Mouse (Mus musculus) ES-E14 (cell line): ENCODE measurements around the gene Aunip.

Source experiments
- CHD2 ChIP-seq: IDR thresholded peaks from 2 replicates; pipeline ENCODE4 v1.6.1; 2014; ENCODE audit warnings: mild to moderate bottlenecking, low read depth, low read length, inconsistent platforms
- HCFC1 ChIP-seq: IDR thresholded peaks from 2 replicates; pipeline ENCODE4 v1.6.1; 2012; ENCODE audit warnings: low read length, inconsistent platforms, borderline replicate concordance; ENCODE audit not compliant: insufficient read depth
- MAFK ChIP-seq: IDR thresholded peaks from 2 replicates; pipeline ENCODE4 v1.6.1; 2014; ENCODE audit warnings: mild to moderate bottlenecking, low read depth, low read length, inconsistent platforms; ENCODE audit not compliant: insufficient read depth
- ZNF384 ChIP-seq: IDR thresholded peaks from 2 replicates; pipeline ENCODE4 v1.6.1; 2012; ENCODE audit warnings: low read depth, low read length, inconsistent platforms

GRCm38 (mm10) chr4:134488211-134488610 lies 22.6 kb upstream of the Aunip start:
- TF ChIP-seq ZNF384 = no peak
- TF ChIP-seq CHD2 = no peak
- no peak for TF ChIP-seq MAFK
- TF ChIP-seq HCFC1 = no peak
